Mouse (Mus musculus) urinary bladder, adult 18-20 months (tissue): ENCODE data around the gene Atraid.
A peak's percentile ranks its signal among the peaks of the same experiment; 100 is the strongest.
"Not testable (repeated sequence)": the region's sequence is repeated elsewhere in the genome, so short reads cannot be mapped to it uniquely, and the experiment has no call there.

Source experiments
- DNase-seq, 2 experiments: peaks; one replicate each; pipeline ENCODE4 v3.0.0; 2022; ENCODE audit warnings: low spot score in 2 of 2, mixed read lengths in 2 of 2

Atraid gene

DNA sequence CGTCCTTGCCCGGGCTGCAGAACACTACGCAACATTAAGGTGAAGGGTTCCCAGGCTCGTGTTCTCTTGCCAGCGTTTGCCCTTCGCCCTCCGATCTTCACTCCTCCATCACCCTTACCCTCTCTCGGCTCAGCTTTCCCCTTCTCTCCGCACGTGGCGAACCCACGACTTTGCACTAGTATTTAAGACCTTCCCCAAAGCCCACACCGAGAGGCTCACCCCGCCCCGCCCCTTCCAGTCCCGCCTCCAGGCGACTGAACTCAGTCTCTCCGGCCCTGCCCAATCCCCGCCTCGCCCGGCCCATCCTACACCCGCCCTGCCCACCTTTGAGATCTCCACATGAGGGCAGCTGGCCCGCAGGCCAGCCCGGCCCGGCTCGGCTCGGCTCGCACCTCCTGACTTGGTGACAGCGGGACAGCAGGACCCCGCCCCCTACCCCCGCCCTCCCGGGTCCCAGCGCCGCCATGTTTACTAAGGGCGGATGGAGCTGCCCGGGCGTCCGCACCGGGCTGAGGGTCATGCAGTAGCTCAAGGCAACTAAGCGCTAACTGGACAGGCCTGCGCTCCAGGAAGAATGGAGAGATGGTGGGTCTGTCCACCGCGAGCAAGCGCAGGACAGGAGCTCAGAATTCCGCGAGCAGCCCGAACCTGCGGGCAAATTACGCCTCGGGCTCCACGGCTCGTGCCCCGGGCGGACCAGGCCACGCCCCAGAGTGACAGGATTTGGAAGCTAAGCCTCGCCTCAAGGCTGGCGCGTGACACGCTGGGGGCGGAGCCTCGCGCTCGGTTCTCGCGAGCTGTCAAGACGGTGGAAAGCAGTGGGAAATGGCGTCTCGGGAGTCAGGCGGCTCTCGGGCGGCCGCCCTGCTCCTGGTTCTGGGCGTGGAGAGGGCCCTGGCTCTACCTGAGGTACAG, at the start of gene Atraid:
Gene Atraid, plus strand, starts transcription at position 465 of the 915 bp plus-strand sequence.
- DNase-seq, result peak; percentile 98 to 99

- DNase-seq, result no peak
These were observed 48.8 kb upstream of the Atraid start for GRCm38 (mm10) chr5:30999324-30999723.

- DNase-seq, result no peak
These were observed 48.0 kb upstream of the Atraid start for GRCm38 (mm10) chr5:31000122-31000521.

GRCm38 (mm10) chr5:31000993-31001392, 47.1 kb upstream of the Atraid start:
- DNase-seq, result no peak

- DNase-seq, result no peak
These were observed 46.6 kb upstream of the Atraid start for GRCm38 (mm10) chr5:31001560-31001959.

GRCm38 (mm10) chr5:31004184-31004583, 43.9 kb upstream of the Atraid start:
- DNase-seq, result peak; percentile 67 to 84

DNA sequence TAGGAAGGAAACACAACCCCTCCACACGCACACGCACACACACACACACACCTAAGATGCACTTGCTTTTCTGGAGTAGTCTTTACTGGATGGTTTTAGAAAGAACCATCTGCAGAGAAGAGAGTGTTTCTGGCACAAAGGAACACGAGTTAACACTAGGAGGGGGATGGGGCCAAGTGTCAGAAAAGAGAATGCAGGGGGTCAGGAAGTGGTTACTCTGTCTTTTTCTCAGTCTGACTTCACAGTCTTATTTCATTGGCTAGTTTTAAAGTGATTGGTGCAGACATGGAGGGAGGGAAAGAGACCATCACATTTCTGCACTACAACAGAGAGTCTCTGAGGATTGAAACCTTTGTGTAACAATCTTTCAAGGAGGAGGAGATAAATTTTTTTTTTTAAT, 35.4 kb upstream of the Atraid start:
- DNase-seq, result no peak

DNA sequence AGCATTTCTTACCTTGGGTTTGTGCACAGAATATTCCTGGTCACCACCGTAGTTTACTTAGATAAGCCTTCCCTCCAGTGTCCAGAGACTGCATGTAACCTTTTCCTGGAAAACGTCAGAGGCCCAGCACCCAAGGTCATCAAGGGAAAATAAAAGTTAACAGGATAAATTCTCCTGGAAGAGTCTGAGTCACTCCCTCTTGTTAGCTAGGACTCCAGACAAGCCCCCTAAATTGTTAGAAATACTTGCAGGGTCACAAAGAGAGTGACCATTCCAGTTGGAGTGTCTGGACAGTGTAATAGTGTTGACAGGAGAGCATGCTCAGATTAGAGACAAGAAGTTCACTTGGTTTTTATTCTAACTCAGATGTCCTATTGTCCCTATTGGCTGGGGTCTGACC, 32.2 kb upstream of the Atraid start:
- DNase-seq, result no peak

GRCm38 (mm10) chr5:31021790-31022189, 26.3 kb upstream of the Atraid start:
- DNase-seq, result not testable (repeated sequence)

GRCm38 (mm10) chr5:31022690-31023089, 25.4 kb upstream of the Atraid start:
- DNase-seq, result no peak

- no peak for DNase-seq
These were observed 24.9 kb upstream of the Atraid start for GRCm38 (mm10) chr5:31023254-31023653.

- DNase-seq, result no peak
These were observed 23.5 kb upstream of the Atraid start for GRCm38 (mm10) chr5:31024641-31025040.

GRCm38 (mm10) chr5:31030926-31031325, 17.2 kb upstream of the Atraid start:
- DNase-seq, result no peak

GRCm38 (mm10) chr5:31031508-31031907, 16.6 kb upstream of the Atraid start:
- no peak for DNase-seq

- DNase-seq, result no peak
These were observed 13.4 kb upstream of the Atraid start for GRCm38 (mm10) chr5:31034669-31035068.

DNA sequence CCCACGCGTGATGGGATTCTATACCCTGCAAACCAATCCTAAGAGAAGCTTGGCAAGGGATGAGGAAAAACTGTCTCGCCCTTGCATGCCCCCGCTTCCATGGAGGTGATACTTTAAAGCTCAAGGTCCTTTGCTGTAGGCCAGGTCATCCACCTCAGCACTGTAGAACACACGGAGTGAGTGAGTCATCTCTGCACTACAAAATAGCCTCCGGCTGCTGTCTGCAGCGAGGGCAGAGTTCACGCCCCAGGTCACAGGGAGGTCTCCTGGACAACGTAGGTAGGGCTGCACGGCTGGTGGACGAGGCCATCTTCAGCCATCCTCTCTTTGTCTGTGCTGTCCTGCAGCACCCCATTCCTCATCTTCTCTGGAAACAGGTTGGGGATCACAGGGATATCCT, 11.6 kb upstream of the Atraid start:
- DNase-seq, result not testable (repeated sequence)

- DNase-seq, result no peak
These were observed 9.8 kb upstream of the Atraid start for GRCm38 (mm10) chr5:31038171-31038845.

GRCm38 (mm10) chr5:31046416-31046815, 1.7 kb upstream of the Atraid start:
- DNase-seq, result no peak

DNA sequence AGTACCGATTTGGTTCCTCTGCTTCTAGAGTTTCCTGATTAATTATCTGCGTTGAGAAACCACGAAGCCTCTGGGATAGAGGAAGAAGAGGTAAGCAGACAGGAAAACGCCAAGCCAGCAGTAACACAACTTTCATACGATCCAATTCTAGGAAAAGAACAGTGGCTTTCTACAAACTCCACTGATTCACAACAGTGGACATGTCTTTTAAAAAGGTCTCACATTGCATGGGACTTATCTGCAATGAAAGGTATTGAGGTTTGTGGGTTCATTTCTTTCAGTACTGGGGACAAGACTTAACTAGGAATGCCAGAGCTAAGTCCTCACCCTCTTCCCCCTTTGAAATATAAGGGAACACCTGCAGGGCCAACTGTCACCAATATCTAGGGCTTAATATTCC, 1.0 kb upstream of the Atraid start:
- no peak for DNase-seq

GRCm38 (mm10) chr5:31048763-31049641, 890 bp downstream of the Atraid start, which contains the start of gene Slc5a6:
Gene Slc5a6 (minus strand): TSS chr5:31048924.
- DNase-seq, result peak; percentile 24 to 25

DNA sequence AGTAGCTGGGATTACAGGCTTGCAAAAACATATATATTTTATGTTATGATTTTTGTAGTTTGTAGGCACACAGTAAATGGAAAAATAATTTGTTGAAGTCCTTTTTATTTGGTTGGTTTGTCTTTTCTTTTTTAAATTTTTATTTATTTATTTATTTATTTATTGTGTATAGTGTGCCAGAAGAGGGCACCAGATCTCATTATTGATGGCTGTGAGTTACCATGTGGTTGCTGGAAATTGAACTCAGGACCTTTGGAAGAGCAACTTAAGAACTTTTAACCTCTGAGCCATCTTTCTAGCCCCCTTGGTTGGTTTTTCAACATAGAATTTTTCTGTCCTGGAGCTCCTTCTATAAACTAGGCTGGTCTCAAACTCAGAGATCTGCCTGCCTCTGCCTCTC, 2.3 kb downstream of the Atraid start:
- DNase-seq, result no peak

- not testable (repeated sequence) for DNase-seq
These were observed 5.6 kb downstream of the Atraid start for GRCm38 (mm10) chr5:31053728-31054127.
